9 mouse cellular contexts compared by ENCODE assay signal in the genomic region with DNA sequence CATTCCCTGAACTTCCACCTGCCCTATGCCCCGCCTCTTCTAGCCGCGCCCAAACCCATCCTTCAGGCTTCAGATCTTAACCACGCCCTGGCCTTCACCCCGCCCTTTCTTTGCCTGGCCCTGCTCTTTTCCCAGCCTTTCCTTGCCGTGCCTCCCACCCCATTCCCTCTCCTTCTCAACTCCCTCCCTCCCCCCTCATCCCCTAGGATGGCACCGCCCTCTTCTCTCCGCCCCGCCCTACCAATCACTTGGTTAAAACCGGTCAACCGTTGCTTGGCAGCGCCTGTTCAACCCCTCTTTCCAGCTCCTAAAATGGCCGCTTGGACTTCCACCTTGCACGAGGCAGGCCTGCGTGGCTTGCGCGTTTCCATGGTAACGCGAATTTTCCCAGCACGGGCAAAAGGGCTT. TPM values are rescaled to one million over a fixed set of nuclear protein-coding genes. Genes with fewer than 3 reads are reported as not detected.
DNase-seq lines count a peak whose midpoint lies in the region; ATAC-seq lines count a peak whose summit lies in the region.
"Had no signal": no experiment of that assay in that cellular context is flagged by ENCODE, and none has a peak within 500 bp of the region (broad histone marks: within the 10 kb centered on the region; RNA-seq: fewer than 3 reads in every experiment).

A gene (minus strand): TSS at position 361 of the 408 bp plus-strand sequence.

- intact Hi-C loops in gastrocnemius, postnatal 14 days (cut with DNase I; ENCODE audit: low total_unique reads) = no loop called here

- peak; percentile 74 for ATAC-seq in hindbrain, embryonic 12.5 days (ENCODE audit: low FRiP score)

- H3K27ac ChIP-seq in hindbrain, embryonic 12.5 days = no peak within 1 kb of the TSS

- 5% methylated on average over 20 of the region's 20 CpGs for WGBS in hindbrain, embryonic 12.5 days

- peaks cover 17% of the 10 kb centered on the region for H3K27me3 ChIP-seq in hindbrain, embryonic 12.5 days
- H3K27me3 ChIP-seq: megakaryocyte, embryonic 14.5 days had no signal

- H3K36me3 ChIP-seq in hindbrain, embryonic 12.5 days = no peaks in the 10 kb centered on the region

- H3K4me1 ChIP-seq in hindbrain, embryonic 12.5 days = 0 out of 2 replicates have a peak, but pooled peaks cover 9% of the 10 kb centered on the region

- H3K9ac ChIP-seq in hindbrain, embryonic 12.5 days = no peak within 1 kb of the TSS; the same call in 1 of the 2 replicates

- H3K9me3 ChIP-seq in hindbrain, embryonic 12.5 days (replicated peaks) = no peaks in the 10 kb centered on the region

- peak within 1 kb of the TSS; percentile 54 for H3K4me2 ChIP-seq in hindbrain, embryonic 12.5 days (replicated peaks)

- H3K4me3 ChIP-seq in hindbrain, embryonic 12.5 days = peak within 1 kb of the TSS; percentile 20

- peak; percentile 7 for DNase-seq in adrenal gland, postnatal 10 days
- no peak for DNase-seq in adrenal gland, adult (ENCODE audit: inconsistent age in 2 of 2, low spot score in 1 of 2)
- DNase-seq in cerebellum, postnatal 10 days = peak; percentile 76 to 82
- DNase-seq in lung, postnatal 10 days = peak; percentile 44
- DNase-seq in testis, postnatal 10 days (ENCODE audit: low spot score) = peak; percentile 65
- no peak for DNase-seq in adrenal gland, postnatal 25 days
- DNase-seq in gastrocnemius, postnatal 14 days = no peak

RNA-seq across cellular contexts. Expression of the gene that starts here (rescaled TPM):
- total RNA-seq in adrenal gland, postnatal 10 days (2021) = under 1 TPM; 0.42 to 0.61 TPM
- polyA plus RNA-seq in hindbrain, embryonic 12.5 days (2016; fragmentation: Nextera tagmentation; extraction: Ambion mirVana) = 0.72 and 1.0 TPM in 2 replicates
- 0.67 and 2.8 TPM in 2 replicates for total RNA-seq in adrenal gland, postnatal 25 days (2021)
- total RNA-seq in gastrocnemius, postnatal 14 days (2021) = under 1 TPM in 1 of 2 experiments, not detected in 1; 0.25 TPM

Comparison
In these comparisons a context has a peak if more than half of its experiments do, and no peak if none do; other contexts are left out.
1. Peak in DNase-seq in adrenal gland, postnatal 10 days; RNA of the gene not detected or under 1 TPM.
2. DNase-seq: peak in cerebellum, postnatal 10 days (2 of 2), lung, postnatal 10 days (single experiment) and testis, postnatal 10 days (single experiment); none in adrenal gland, adult (0 of 2), adrenal gland, postnatal 25 days (single experiment) and gastrocnemius, postnatal 14 days (single experiment).